Mouse (Mus musculus): ENCODE results near the gene Gm10073.

GRCm38 (mm10) chr8:106612047-106612446 is 38.8 kb upstream of the Gm10073 start:
- TF ChIP-seq CTCF (IDR thresholded peaks at IDR 0.05; ENCODE audit: low read depth) (no peak), EP300 (IDR thresholded peaks at IDR 0.05; ENCODE audit: low read depth) (no peak)
